Mouse (Mus musculus) liver, adult 10 weeks (tissue): ENCODE measurements around the gene Mmachc. TPM values are rescaled to one million over a fixed set of nuclear protein-coding genes. Genes with fewer than 3 reads are reported as not detected.

Experiments
- polyA plus RNA-seq: library from polyadenylated mRNA; stranded (reverse); fragments of 350-450 nt; fragmentation: Illumina TruSeq; extraction: RNeasy Lipid Tissue Mini Kit (QIAGEN cat#74804); gene quantifications from one replicate; pipeline ENCODE4 v1.2.3, GENCODE M21; 2014; ENCODE audit warnings: low read depth, low replicate concordance

Gene Mmachc
- polyA plus RNA-seq, result 20.8 TPM

GRCm38 (mm10) chr4:116708201-116708764 lies at the start of gene Mmachc, which contains the start of gene Ccdc163:
Mmachc (minus strand) TSS chr4:116708406.
Ccdc163 (plus strand) TSS chr4:116708509.

GRCm38 (mm10) chr4:116720343-116721097 lies 12.3 kb upstream of the Mmachc start, which contains the start of gene Tesk2:
Tesk2 (plus strand) TSS chr4:116720948.

GRCm38 (mm10) chr4:116685402-116686061 lies 22.7 kb downstream of the Mmachc start, which contains the start of gene Prdx1:
Prdx1 (plus strand) TSS chr4:116685544.

Other genes with a start within 250 kb of the Mmachc start
- 4.4 TPM for gene Mast2, start 244.2 kb downstream of the Mmachc start, polyA plus RNA-seq
- 14.1 TPM for gene Ipp, start 200.9 kb downstream of the Mmachc start, polyA plus RNA-seq
- 60.7 TPM for gene Tmem69, start 152.5 kb downstream of the Mmachc start, polyA plus RNA-seq
- gene Gpbp1l1, start 150.7 kb downstream of the Mmachc start, polyA plus RNA-seq, result 42.1 TPM
- 3.9 TPM for gene Ccdc17, start 111.8 kb downstream of the Mmachc start, polyA plus RNA-seq
- gene Nasp, start 80.5 kb downstream of the Mmachc start, polyA plus RNA-seq, result 33.0 TPM
- 415 TPM for gene Akr1a1, start 56.7 kb downstream of the Mmachc start, polyA plus RNA-seq
- gene Prdx1, start 22.9 kb downstream of the Mmachc start, polyA plus RNA-seq, result 5,000 TPM
- 9.7 TPM for gene Ccdc163, start 103 bp upstream of the Mmachc start, polyA plus RNA-seq
- 6.9 TPM for gene Tesk2, start 12.5 kb upstream of the Mmachc start, polyA plus RNA-seq
- gene Toe1, start 99.2 kb upstream of the Mmachc start, polyA plus RNA-seq, result 3.3 TPM
- gene Mutyh, start 99.3 kb upstream of the Mmachc start, polyA plus RNA-seq, result not detected
- gene Hpdl, start 113.3 kb upstream of the Mmachc start, polyA plus RNA-seq, result not detected
- 0.74 TPM for gene Zswim5, start 169.0 kb upstream of the Mmachc start, polyA plus RNA-seq